ENCODE assay signal across 34 mouse cellular contexts in the genomic region with DNA sequence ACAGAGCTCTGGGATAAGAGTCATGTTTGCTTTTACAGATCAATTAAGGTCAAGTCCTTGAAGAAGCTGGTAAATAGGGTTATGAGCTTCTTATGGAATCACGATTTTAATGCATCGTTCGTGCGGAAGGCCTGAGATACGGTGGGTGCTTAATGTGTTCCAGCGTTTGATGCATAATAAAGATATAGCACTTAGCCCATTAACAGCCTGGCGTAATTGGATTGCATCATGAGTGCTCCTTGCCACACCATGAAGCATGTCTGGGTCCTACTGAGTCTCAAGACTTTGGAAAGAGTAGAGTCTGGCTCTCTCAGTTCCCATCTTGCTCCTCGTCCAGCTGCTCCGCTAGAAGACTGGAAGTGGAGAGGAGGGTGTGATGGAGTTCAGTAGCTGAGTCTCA.
"Had no signal": no experiment of that assay in that cellular context is flagged by ENCODE, and none has a peak within 500 bp of the region (broad histone marks: within the 10 kb centered on the region; RNA-seq: fewer than 3 reads in every experiment).

No protein-coding gene starts in this region.

- H3K9ac ChIP-seq: heart, embryonic 12.5 days; heart, embryonic 13.5 days; heart, embryonic 15.5 days; hindbrain, embryonic 12.5 days; hindbrain, embryonic 13.5 days; hindbrain, embryonic 14.5 days; hindbrain, embryonic 15.5 days; intestine, embryonic 15.5 days; kidney, embryonic 15.5 days had no signal

- H3K27ac ChIP-seq: heart, embryonic 10.5 days; heart, embryonic 13.5 days; heart, embryonic 15.5 days; hindbrain, embryonic 10.5 days; hindbrain, embryonic 12.5 days; hindbrain, embryonic 13.5 days; hindbrain, embryonic 14.5 days; hindbrain, embryonic 15.5 days; hindbrain, postnatal 0 days; intestine, embryonic 15.5 days; kidney, embryonic 15.5 days; kidney, postnatal 0 days; layer of hippocampus, adult 2 months had no signal

- H3K4me3 ChIP-seq: heart, embryonic 10.5 days; heart, embryonic 12.5 days; heart, embryonic 13.5 days; heart, embryonic 15.5 days; hindbrain, embryonic 10.5 days; hindbrain, embryonic 12.5 days; hindbrain, embryonic 13.5 days; hindbrain, embryonic 15.5 days; intestine, embryonic 15.5 days; kidney, embryonic 15.5 days; layer of hippocampus, adult 2 months had no signal

- H3K4me1 ChIP-seq: hindbrain, embryonic 12.5 days; hindbrain, embryonic 13.5 days; hindbrain, embryonic 15.5 days had no signal

- ATAC-seq: hindbrain, embryonic 16.5 days; hindbrain, postnatal 0 days; inflammation-experienced regulatory T-cells, adult 6 months; intestine, embryonic 15.5 days; intestine, embryonic 16.5 days; intestine, postnatal 0 days had no signal

- DNase-seq: heart, postnatal 10 days; heart, postnatal 14 days; heart, postnatal 36 days; heart, postnatal 4 days; kidney, adult 11 months; kidney, adult 18-20 months; kidney, adult 2 months; kidney, adult 8-10 months; kidney, adult 9 months; kidney, postnatal 10 days; kidney, postnatal 14 days; kidney, postnatal 25 days; kidney, postnatal 36 days; layer of hippocampus, adult 9-11 months; layer of hippocampus, postnatal 36 days had no signal

- H3K4me2 ChIP-seq: heart, embryonic 11.5 days; heart, embryonic 12.5 days; heart, embryonic 13.5 days; heart, embryonic 15.5 days; hindbrain, embryonic 12.5 days; hindbrain, embryonic 13.5 days; hindbrain, embryonic 14.5 days; hindbrain, embryonic 15.5 days; intestine, embryonic 15.5 days; kidney, embryonic 15.5 days had no signal

- H3K27me3 ChIP-seq: heart, embryonic 12.5 days; heart, embryonic 13.5 days; heart, embryonic 15.5 days; hindbrain, embryonic 12.5 days; hindbrain, embryonic 13.5 days; hindbrain, embryonic 15.5 days; intestine, embryonic 15.5 days; kidney, embryonic 15.5 days had no signal

- H3K36me3 ChIP-seq: heart, embryonic 10.5 days; heart, embryonic 12.5 days; heart, embryonic 13.5 days; heart, embryonic 15.5 days; hindbrain, embryonic 10.5 days; hindbrain, embryonic 12.5 days; hindbrain, embryonic 13.5 days; hindbrain, embryonic 15.5 days; intestine, embryonic 15.5 days; kidney, embryonic 15.5 days had no signal

- H3K9me3 ChIP-seq: heart, embryonic 10.5 days; heart, embryonic 12.5 days; heart, embryonic 13.5 days; heart, embryonic 15.5 days; hindbrain, embryonic 10.5 days; hindbrain, embryonic 12.5 days; hindbrain, embryonic 13.5 days; hindbrain, embryonic 15.5 days; intestine, embryonic 15.5 days; kidney, embryonic 15.5 days had no signal
